Mouse (Mus musculus) retina, postnatal 7 days (tissue): ENCODE results near the gene Gm16430.
"Not testable (repeated sequence)": the region's sequence is repeated elsewhere in the genome, so short reads cannot be mapped to it uniquely, and the experiment has no call there.

ENCODE experiments used
- DNase-seq: peaks from one replicate; pipeline ENCODE4 v3.0.0-alpha.2; 2012; ENCODE audit warnings: low read depth, low spot score

The Gm16430 gene

GRCm38 (mm10) chrX:54621911-54622310 is at the start of gene Gm16430:
Gene Gm16430, plus strand, starts transcription at chrX:54622211.
- not testable (repeated sequence) for DNase-seq
